Mouse (Mus musculus) hindbrain, embryonic 11.5 days (tissue): ENCODE data around the gene Mn1. TPM values are rescaled to one million over a fixed set of nuclear protein-coding genes. Genes with fewer than 3 reads are reported as not detected.
A peak's percentile ranks its signal among the peaks of the same experiment; 100 is the strongest.

Experiments used
- ATAC-seq: fragments of 200-750 bp; cut with Nextera tagmentation; 2 replicates; pipeline ENCODE4 v1.8.0; 2017; ENCODE audit warnings: mild to moderate bottlenecking, moderate TSS enrichment, moderate library complexity; ENCODE audit not compliant: low FRiP score
- DNase-seq: peaks from one replicate; pipeline ENCODE4 v3.0.0-alpha.2; 2015; ENCODE audit warnings: low spot score
- H3K27ac ChIP-seq: fragments of 300-500 bp; sonication (generic); 2 replicates; pipeline ENCODE4 v1.5.1; 2014; ENCODE audit warnings: mild to moderate bottlenecking, low read depth, low read length
- H3K27me3 ChIP-seq: fragments of 300-500 bp; sonication (generic); 2 replicates; pipeline ENCODE4 v1.6.1; 2014; ENCODE audit warnings: mild to moderate bottlenecking, low read length, moderate library complexity, mixed read lengths; ENCODE audit not compliant: control insufficient read depth, insufficient read depth
- H3K36me3 ChIP-seq: fragments of 300-500 bp; sonication (generic); 2 replicates; pipeline ENCODE4 v1.6.1; 2014; ENCODE audit warnings: mild to moderate bottlenecking, low read length, moderate library complexity, mixed read lengths; ENCODE audit not compliant: control insufficient read depth, insufficient read depth
- H3K4me1 ChIP-seq: fragments of 300-500 bp; sonication (generic); replicated peaks from 2 replicates; pipeline ENCODE4 v1.6.1; 2014; ENCODE audit warnings: low read length, mixed read lengths; ENCODE audit not compliant: control insufficient read depth, insufficient read depth
- H3K4me2 ChIP-seq: fragments of 300-500 bp; sonication (generic); replicated peaks from 2 replicates; pipeline ENCODE4 v1.6.1; 2014; ENCODE audit warnings: mild to moderate bottlenecking, low read depth, low read length
- H3K4me3 ChIP-seq: fragments of 300-500 bp; sonication (generic); 2 replicates; pipeline ENCODE4 v1.5.1; 2014; ENCODE audit warnings: low read depth, low read length
- H3K9ac ChIP-seq: fragments of 300-500 bp; sonication (generic); 2 replicates; pipeline ENCODE4 v1.6.1; 2014; ENCODE audit warnings: low read depth, low read length
- H3K9me3 ChIP-seq: fragments of 300-500 bp; sonication (generic); 2 replicates; pipeline ENCODE4 v1.6.1; 2016; ENCODE audit warnings: low read length; ENCODE audit not compliant: control insufficient read depth
- WGBS: fragments of 180-500 bp; shearing (Covaris S2); extraction: QIAGEN DNeasy Blood & Tissue Kit; methylation state at CpG from one replicate; pipeline ENCODE4 v1.1.7; 2014; 5-methylcytosine and 5-hydroxymethylcytosine counted together
- polyA plus RNA-seq: library from polyadenylated mRNA; unstranded; fragments of >200 nt; fragmentation: Nextera tagmentation; extraction: Ambion mirVana; gene quantifications from 2 replicates; pipeline ENCODE4 v1.2.1, GENCODE M21; 2014

Gene Mn1
- polyA plus RNA-seq, 1 experiment from 2014 or later: 42.5 TPM

DNA sequence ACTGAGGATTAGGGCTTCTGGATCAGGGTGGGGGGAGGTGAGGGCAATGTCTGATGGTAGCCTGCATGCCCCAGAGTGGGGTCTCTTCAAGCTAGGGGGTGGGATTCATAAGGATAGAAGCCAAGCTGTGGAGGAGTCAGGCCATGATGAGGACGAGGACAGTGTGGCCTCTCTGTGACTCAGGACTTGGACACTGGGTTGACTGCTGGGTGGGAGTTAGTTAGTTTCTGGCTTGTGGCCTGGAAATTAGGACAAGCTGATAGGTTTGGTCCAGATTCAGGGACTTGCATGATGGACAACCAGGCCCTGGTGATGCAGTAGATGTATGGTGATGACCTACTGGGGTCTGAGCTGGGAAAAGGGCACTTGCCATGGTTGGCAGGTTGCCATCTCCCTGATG is 74.3 kb downstream of the Mn1 start:
- WGBS: 86% methylated on average over 1 of the region's 1 CpGs
- ATAC-seq: no peak
- H3K4me2 ChIP-seq: no peak overlapping the region

GRCm38 (mm10) chr5:111500036-111500435 is 82.9 kb downstream of the Mn1 start:
- Histone ChIP-seq H3K36me3 (no peaks in the 10 kb centered on the region), H3K9me3 (no peaks in the 10 kb centered on the region), H3K27me3 (peaks cover 6% of the 10 kb centered on the region), H3K4me3 (no peak overlapping the region), H3K4me2 (no peak overlapping the region), H3K9ac (no peak overlapping the region), H3K4me1 (no peaks in the 10 kb centered on the region), H3K27ac (no peak overlapping the region)
- 73% methylated on average over 3 of the region's 3 CpGs for WGBS
- DNase-seq (no peak), ATAC-seq (no peak)

More for the DNA sequence above, 74.3 kb downstream of the Mn1 start:
- Histone ChIP-seq H3K4me3 (no peak overlapping the region), H3K9ac (no peak overlapping the region), H3K4me1 (no peaks in the 10 kb centered on the region), H3K36me3 (no peaks in the 10 kb centered on the region), H3K27me3 (no peaks in the 10 kb centered on the region), H3K27ac (no peak overlapping the region), H3K9me3 (no peaks in the 10 kb centered on the region)
- no peak for DNase-seq

DNA sequence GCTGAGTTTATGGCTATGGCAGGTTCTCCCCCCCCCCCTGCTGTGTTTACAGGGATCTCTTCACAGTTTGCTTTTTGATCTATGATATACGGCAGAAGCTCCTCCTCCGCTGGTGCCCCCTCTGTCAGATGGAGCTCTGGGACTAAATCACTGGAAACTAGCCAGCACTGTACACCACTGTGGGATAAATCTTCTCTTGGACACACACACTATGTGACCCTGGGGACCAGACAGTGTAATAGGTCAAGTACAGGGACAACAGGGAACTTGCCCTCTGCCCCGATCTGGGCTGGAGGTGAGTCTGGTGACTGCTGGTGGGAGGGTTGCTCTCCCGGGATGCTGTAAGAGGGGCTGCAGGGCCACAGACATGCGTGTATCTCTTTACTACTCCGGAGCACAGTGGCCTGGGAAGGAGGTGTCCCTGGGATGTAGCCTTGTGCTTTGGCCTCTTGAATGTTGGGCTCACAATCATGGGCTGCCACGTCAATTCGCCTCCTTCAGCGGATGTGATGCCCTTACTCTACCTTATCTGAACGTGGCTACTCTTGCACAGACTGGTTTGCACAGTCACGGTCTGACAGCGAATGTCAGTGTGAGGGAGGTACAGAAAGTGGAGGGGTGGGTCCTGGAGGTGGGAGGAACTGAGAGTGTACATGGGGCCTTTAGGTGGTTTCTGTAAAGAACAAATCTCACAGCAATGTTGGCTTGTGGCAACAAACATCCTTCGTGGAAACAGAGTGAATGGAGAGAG is 84.7 kb downstream of the Mn1 start:
- Histone ChIP-seq H3K9me3 (no peaks in the 10 kb centered on the region), H3K27ac (no peak overlapping the region), H3K36me3 (no peaks in the 10 kb centered on the region), H3K4me3 (no peak overlapping the region), H3K27me3 (peaks cover 8% of the 10 kb centered on the region), H3K4me2 (no peak overlapping the region), H3K9ac (no peak overlapping the region), H3K4me1 (peaks cover 4% of the 10 kb centered on the region; the same call in 1 of the 2 replicates)
- ATAC-seq (no peak), DNase-seq (no peak)
- WGBS: 78% methylated on average over 13 of the region's 13 CpGs

GRCm38 (mm10) chr5:111505241-111505640 is 88.1 kb downstream of the Mn1 start:
- Histone ChIP-seq H3K36me3 (no peaks in the 10 kb centered on the region), H3K4me1 (peaks cover 14% of the 10 kb centered on the region), H3K27ac (no peak overlapping the region), H3K9me3 (no peaks in the 10 kb centered on the region), H3K9ac (no peak overlapping the region), H3K27me3 (peaks cover 6% of the 10 kb centered on the region), H3K4me3 (no peak overlapping the region), H3K4me2 (no peak overlapping the region)
- 94% methylated on average over 6 of the region's 6 CpGs for WGBS
- DNase-seq (no peak), ATAC-seq (no peak)

DNA sequence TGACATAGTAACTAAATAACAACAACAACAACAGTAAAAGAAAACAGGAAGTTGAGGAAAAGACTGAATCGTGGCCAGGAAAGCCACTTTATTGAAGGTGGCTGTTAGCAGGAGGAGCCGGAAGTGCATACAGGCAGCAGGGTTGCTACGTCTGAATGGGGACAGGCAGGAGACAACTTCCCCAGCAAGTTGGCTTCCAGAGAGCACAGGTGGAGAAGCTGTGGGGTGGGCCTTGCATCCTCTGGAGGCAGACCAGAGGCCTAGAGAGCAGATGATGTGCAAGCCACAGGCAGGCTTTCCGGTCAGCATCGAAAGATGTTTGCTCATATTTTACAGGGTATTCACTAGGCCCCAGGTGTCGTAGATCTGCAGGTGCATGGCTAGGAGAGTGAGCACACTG is 88.7 kb downstream of the Mn1 start:
- H3K27ac ChIP-seq: no peak overlapping the region
- no peak overlapping the region for H3K4me3 ChIP-seq
- H3K9ac ChIP-seq: no peak overlapping the region
- DNase-seq (no peak), ATAC-seq (no peak)
- no peak overlapping the region for H3K4me2 ChIP-seq
- 90% methylated on average over 6 of the region's 6 CpGs for WGBS
- H3K4me1 ChIP-seq: peaks cover 19% of the 10 kb centered on the region
- H3K9me3 ChIP-seq: no peaks in the 10 kb centered on the region
- peaks cover 6% of the 10 kb centered on the region for H3K27me3 ChIP-seq
- H3K36me3 ChIP-seq: no peaks in the 10 kb centered on the region

DNA sequence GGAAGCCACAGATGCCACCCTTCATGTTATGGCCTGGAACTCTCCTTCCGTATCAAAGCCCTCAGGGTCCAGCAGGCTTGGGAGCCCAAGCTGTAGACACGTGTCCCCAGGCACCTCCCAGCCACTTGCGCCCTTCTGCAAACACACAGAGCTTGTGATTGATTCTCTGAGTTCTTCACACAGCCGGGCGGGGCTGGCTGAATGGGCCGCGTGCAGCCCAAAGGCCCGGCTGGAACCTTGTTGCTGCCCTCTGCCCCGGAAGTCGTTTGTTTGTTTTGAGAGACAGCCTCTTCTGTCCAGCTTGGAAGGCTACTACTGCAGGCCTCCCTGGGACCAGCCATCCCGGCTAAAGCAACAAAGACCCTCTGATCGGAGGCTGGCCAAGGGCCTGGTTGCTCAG is 89.2 kb downstream of the Mn1 start:
- 15% methylated on average over 12 of the region's 12 CpGs for WGBS
- ATAC-seq: no peak
- peaks cover 20% of the 10 kb centered on the region for H3K4me1 ChIP-seq
- DNase-seq: peak; percentile 69
- H3K36me3 ChIP-seq: no peaks in the 10 kb centered on the region
- no peak overlapping the region for H3K27ac ChIP-seq
- H3K4me2 ChIP-seq: no peak overlapping the region
- H3K27me3 ChIP-seq: peaks cover 6% of the 10 kb centered on the region
- H3K9ac ChIP-seq: peak overlapping the region; percentile 19; the same call in 1 of the 2 replicates
- H3K9me3 ChIP-seq: no peaks in the 10 kb centered on the region
- no peak overlapping the region for H3K4me3 ChIP-seq

Other genes starting within 250 kb of the Mn1 start
- 120 and 127 TPM in 2 replicates for gene Pitpnb, start 86.6 kb upstream of the Mn1 start, polyA plus RNA-seq